9 mouse cellular contexts compared by ENCODE assay signal in genomic region chr8:94711160-94711718, GRCm38 (mm10). TPM values are rescaled to one million over a fixed set of nuclear protein-coding genes. Genes with fewer than 3 reads are reported as not detected.
DNase-seq lines count a peak whose midpoint lies in the region; ATAC-seq and TF ChIP-seq lines count a peak whose summit lies in the region.
"Had no signal": no experiment of that assay in that cellular context is flagged by ENCODE, and none has a peak within 500 bp of the region (broad histone marks: within the 10 kb centered on the region; RNA-seq: fewer than 3 reads in every experiment).

No protein-coding gene starts in this region.

- TF ChIP-seq POLR2A in brain, embryonic 14.5 days (IDR thresholded peaks at IDR 0.05; ENCODE audit: borderline replicate concordance, extremely low read depth, insufficient read depth, insufficient read length, poor library complexity, severe bottlenecking), result no peak

- H3K4me2 ChIP-seq in kidney, embryonic 15.5 days, result no peak overlapping the region
- peak overlapping the region; percentile 31 for H3K4me2 ChIP-seq in liver, embryonic 11.5 days

- H3K9ac ChIP-seq in kidney, embryonic 15.5 days, result no peak overlapping the region
- H3K9ac ChIP-seq in liver, embryonic 11.5 days (ENCODE audit: low read depth, low read length), result no peak overlapping the region

- no peaks in the 10 kb centered on the region for H3K9me3 ChIP-seq in kidney, embryonic 15.5 days (replicated peaks)
- no peaks in the 10 kb centered on the region for H3K9me3 ChIP-seq in liver, embryonic 11.5 days (ENCODE audit: control insufficient read depth, low read length)

- WGBS in kidney, embryonic 15.5 days, result 47% methylated on average over 5 of the region's 5 CpGs
- WGBS in liver, embryonic 11.5 days, result 42% methylated on average over 5 of the region's 5 CpGs

- DNase-seq in kidney, adult 18-20 months, result no peak
- peak; percentile 85 for DNase-seq in brain, embryonic 14.5 days (ENCODE audit: low read depth)
- DNase-seq in fibroblast of lung, adult 2 months (ENCODE audit: low read depth), result peak; percentile 93
- no peak for DNase-seq in liver, embryonic 11.5 days (ENCODE audit: low spot score)
- no peak for DNase-seq in embryo, embryonic 9.5 days (ENCODE audit: extremely low spot score)
- no peak for DNase-seq in testis, postnatal 14 days (ENCODE audit: low spot score)

- TF ChIP-seq CTCF in brain, embryonic 14.5 days (IDR thresholded peaks at IDR 0.05; ENCODE audit: borderline replicate concordance, extremely low read depth, insufficient read depth, insufficient read length), result no peak

- no peak overlapping the region for H3K4me3 ChIP-seq in kidney, embryonic 15.5 days (replicated peaks)
- H3K4me3 ChIP-seq in liver, embryonic 11.5 days (ENCODE audit: low read depth, low read length), result no peak overlapping the region

- peak overlapping the region; percentile 15; the same call in 1 of the 2 replicates for H3K27ac ChIP-seq in kidney, embryonic 15.5 days
- no peak overlapping the region for H3K27ac ChIP-seq in liver, embryonic 11.5 days (ENCODE audit: low read depth, low read length)

- H3K36me3 ChIP-seq in kidney, embryonic 15.5 days, result no peaks in the 10 kb centered on the region
- no peaks in the 10 kb centered on the region for H3K36me3 ChIP-seq in liver, embryonic 11.5 days (ENCODE audit: control insufficient read depth, insufficient read depth, low read length)

- 0 out of 2 replicates have a peak, but pooled peaks cover 7% of the 10 kb centered on the region for H3K27me3 ChIP-seq in kidney, embryonic 15.5 days
- no peaks in the 10 kb centered on the region for H3K27me3 ChIP-seq in liver, embryonic 11.5 days (replicated peaks; ENCODE audit: control insufficient read depth, insufficient read depth, low read length)

- no peak for ATAC-seq in kidney, embryonic 15.5 days (replicated peaks; ENCODE audit: low FRiP score)
- no peak for ATAC-seq in liver, embryonic 11.5 days (replicated peaks; ENCODE audit: low FRiP score)
- ATAC-seq in erythroid progenitor cell, adult 5-6 weeks (replicated peaks; ENCODE audit: low FRiP score, poor library complexity, severe bottlenecking), result no peak

- H3K4me1 ChIP-seq in kidney, embryonic 15.5 days, result peaks cover 11% of the 10 kb centered on the region; the same call in 1 of the 2 replicates
- H3K4me1 ChIP-seq in liver, embryonic 11.5 days (replicated peaks; ENCODE audit: control insufficient read depth, insufficient read depth, low read length), result no peaks in the 10 kb centered on the region

RNA-seq across cellular contexts. Expression of gene Pllp, which starts 15.2 kb away (rescaled TPM):
- polyA plus RNA-seq in kidney, embryonic 15.5 days (2015; fragmentation: Nextera tagmentation; extraction: Ambion mirVana), result 12.1 and 13.1 TPM in 2 replicates
- 1.0 and 1.2 TPM in 2 replicates for polyA plus RNA-seq in brain, embryonic 14.5 days (2012; rRNA removed)
- 3.4 and 4.5 TPM in 2 replicates for polyA plus RNA-seq in liver, embryonic 11.5 days (2014; fragmentation: Nextera tagmentation; extraction: Ambion mirVana)
- total RNA-seq in erythroid progenitor cell, adult 5-6 weeks (2015; ENCODE audit: low replicate concordance), result not detected in 2 replicates
- not detected in 2 replicates for total RNA-seq in erythroid progenitor cell, adult 5-6 weeks (2017; ENCODE audit: low replicate concordance)

RNA-seq across cellular contexts. Expression of gene Ccl22, which starts 34.2 kb away (rescaled TPM):
- not detected in 2 replicates for polyA plus RNA-seq in kidney, embryonic 15.5 days (2015; fragmentation: Nextera tagmentation; extraction: Ambion mirVana)
- polyA plus RNA-seq in brain, embryonic 14.5 days (2012; rRNA removed), result 0.04 TPM in 2 replicates
- polyA plus RNA-seq in liver, embryonic 11.5 days (2014; fragmentation: Nextera tagmentation; extraction: Ambion mirVana), result not detected in 2 replicates
- total RNA-seq in erythroid progenitor cell, adult 5-6 weeks (2015; ENCODE audit: low replicate concordance), result 0.72 TPM in 1 of 2 replicates, not detected in the other
- 2.3 TPM in 1 of 2 replicates, not detected in the other for total RNA-seq in erythroid progenitor cell, adult 5-6 weeks (2017; ENCODE audit: low replicate concordance)
- total RNA-seq: adrenal gland, postnatal 36 days had no signal

RNA-seq across cellular contexts. Expression of gene Arl2bp, which starts 44.8 kb away (rescaled TPM):
- 138 and 142 TPM in 2 replicates for polyA plus RNA-seq in kidney, embryonic 15.5 days (2015; fragmentation: Nextera tagmentation; extraction: Ambion mirVana)
- polyA plus RNA-seq in brain, embryonic 14.5 days (2012; rRNA removed), result 192 and 209 TPM in 2 replicates
- polyA plus RNA-seq in liver, embryonic 11.5 days (2014; fragmentation: Nextera tagmentation; extraction: Ambion mirVana), result 28.8 and 33.5 TPM in 2 replicates
- 23.8 and 27.2 TPM in 2 replicates for total RNA-seq in erythroid progenitor cell, adult 5-6 weeks (2015; ENCODE audit: low replicate concordance)
- total RNA-seq in erythroid progenitor cell, adult 5-6 weeks (2017; ENCODE audit: low replicate concordance), result 29.4 and 36.1 TPM in 2 replicates

Comparison
In these comparisons a context has a peak if more than half of its experiments do, and no peak if none do; other contexts are left out.
1. DNase-seq: peak in brain, embryonic 14.5 days (single experiment) and fibroblast of lung, adult 2 months (single experiment); none in kidney, adult 18-20 months (single experiment), liver, embryonic 11.5 days (single experiment), embryo, embryonic 9.5 days (single experiment) and testis, postnatal 14 days (single experiment).